Mouse (Mus musculus) layer of hippocampus, adult 9-11 months (tissue): ENCODE results near the gene Glipr1l3.
"Not testable (repeated sequence)": the region's sequence is repeated elsewhere in the genome, so short reads cannot be mapped to it uniquely, and the experiment has no call there.

Experiments
- DNase-seq: peaks from one replicate; pipeline ENCODE4 v3.0.0; 2022

The Glipr1l3 gene

DNA sequence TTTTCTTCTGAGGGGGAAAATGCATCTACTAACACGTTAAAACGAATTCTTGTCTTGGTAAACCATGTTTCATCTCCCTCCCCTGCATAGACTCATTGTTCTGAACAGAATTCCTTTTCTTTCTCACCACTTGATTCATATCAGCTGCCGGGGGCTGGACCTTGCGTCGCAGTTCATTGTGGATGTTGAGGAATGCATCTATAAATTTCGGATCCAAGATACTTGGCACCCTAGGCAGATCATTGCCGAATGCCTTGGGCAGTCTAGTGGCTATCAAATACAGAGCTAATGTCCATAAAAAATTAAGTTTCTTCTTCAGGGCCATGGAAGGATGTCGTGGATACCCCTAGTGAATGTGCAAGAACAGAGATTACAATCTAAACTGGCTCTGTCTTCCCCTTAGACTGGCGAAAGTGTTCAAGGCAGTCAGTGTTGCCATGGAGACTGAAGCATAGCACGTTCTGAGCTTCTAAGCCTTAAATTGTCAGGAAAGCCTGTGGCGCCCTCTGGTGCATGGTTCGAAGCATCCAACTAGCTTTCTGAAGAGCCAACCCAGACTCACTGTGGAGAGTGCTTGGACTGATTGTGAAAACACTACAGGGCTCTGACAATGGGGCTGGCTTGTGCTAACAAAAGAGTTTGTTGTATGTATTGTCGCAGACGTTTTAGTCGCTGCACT is at the start of gene Glipr1l3:
TSS of gene Glipr1l3 (minus strand) at position 446 of the 679 bp plus-strand sequence.
- DNase-seq = peak; percentile 91

- DNase-seq = peak; percentile 38
Measured at GRCm38 (mm10) chr10:112203463-112203862, 43.3 kb upstream of the Glipr1l3 start.

DNA sequence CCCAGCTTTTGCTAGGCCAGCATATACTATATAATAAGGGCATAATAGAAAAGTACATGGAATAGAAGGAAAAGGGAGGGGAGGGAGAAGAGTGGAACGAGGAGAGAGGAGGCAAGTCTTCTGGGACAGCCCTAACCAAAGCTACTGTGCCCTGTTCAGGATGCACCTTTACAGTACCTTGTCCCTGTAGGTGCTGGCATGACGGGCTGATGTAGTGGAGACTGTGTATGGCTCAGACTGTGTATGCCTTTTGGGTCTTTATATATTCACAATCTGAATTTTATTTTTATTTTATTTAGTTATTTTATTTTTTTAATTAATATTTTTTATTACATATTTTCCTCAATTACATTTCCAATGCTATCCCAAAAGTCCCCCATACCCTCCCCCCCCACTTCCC is 33.8 kb upstream of the Glipr1l3 start:
- not testable (repeated sequence) for DNase-seq

DNA sequence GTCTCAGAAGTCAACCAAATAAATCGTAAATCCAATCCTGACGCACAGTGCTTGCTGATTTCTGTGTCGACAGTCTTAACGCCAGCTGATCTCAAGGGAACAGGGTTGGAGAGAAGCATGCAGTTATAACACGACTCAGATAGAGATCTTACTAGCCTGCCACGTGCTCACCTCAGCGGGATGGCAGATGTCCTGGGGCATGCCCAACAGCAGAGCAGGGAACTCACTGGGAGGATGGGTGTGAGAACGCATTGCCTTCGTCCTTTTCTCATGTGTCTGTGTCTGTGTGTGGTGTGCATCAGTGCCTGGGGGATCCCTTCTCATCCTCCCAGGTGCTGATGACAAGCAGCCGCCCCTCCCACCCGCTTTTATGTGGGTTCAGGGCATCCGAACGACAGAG is 16.9 kb upstream of the Glipr1l3 start:
- not testable (repeated sequence) for DNase-seq

GRCm38 (mm10) chr10:112163168-112163766 is 3.1 kb upstream of the Glipr1l3 start, which contains the start of gene Caps2:
TSS of gene Caps2 (plus strand) at chr10:112163621.
- DNase-seq = no peak

GRCm38 (mm10) chr10:112139834-112140233 is 20.3 kb downstream of the Glipr1l3 start:
- DNase-seq = no peak

DNA sequence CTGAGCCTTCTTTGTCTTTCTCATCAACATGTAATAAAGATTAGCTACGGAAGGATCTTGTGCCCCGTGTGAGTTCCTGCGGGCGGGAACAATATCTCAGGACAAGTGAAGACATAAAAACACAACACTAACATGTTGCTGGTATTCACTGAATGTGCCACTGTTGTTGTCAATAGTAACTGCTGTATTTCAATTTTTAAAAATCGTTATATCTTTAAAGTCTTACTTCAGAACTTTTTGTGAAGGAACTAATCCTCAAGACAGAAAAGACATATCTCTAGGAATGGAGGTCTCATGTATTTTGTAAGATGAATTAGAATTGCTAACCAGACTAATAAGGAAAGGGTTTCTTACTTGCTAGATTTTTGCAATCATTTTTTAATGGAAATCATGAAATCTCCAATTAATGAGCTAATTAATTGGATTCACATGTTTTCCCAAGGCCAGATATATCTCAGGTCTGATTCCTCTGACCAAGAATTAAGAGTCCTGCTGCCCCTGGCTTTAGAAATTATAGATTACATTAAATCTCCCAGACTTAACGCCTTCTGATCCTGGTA is 21.2 kb downstream of the Glipr1l3 start:
- DNase-seq = no peak

DNA sequence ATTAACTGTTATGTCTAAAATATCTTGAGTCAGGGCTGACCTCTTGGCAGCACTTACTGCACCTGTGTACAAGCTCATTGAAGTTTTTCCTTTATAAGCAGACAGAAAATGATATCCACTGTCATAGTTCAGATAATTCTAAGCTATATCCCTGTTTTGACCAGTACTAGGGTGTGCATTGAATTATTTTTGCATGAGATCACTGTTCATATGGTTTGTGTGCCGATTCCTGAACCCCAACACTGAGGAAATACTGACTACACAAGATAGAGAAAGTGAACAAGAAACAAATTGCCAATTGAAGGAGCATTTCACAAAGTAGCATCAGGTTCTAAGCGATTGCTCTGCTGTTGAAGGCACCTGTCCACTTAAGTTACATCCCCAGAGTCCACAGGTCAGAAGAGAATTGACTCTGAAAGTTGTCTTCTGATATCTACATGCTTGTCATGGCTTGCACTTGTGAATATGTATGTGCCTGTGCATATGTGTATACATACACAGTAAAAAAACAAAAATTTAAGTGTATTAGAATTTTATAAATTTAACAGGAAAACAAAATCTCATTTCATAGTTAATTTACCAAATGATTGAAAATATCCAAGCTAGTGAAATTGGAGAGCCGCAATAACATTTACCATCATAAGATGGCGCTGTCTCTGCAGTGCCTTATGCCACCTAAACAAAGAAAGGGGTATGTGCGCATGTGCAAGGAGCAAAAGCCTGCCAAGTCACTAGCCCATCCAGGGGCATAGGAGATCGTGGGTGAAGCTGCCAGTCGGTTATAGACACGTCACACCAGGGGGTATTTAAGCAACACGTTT is 21.9 kb downstream of the Glipr1l3 start:
- peak; percentile 73 for DNase-seq

GRCm38 (mm10) chr10:112132194-112132593 is 27.9 kb downstream of the Glipr1l3 start:
- DNase-seq = no peak

GRCm38 (mm10) chr10:112127682-112128230 is 32.4 kb downstream of the Glipr1l3 start:
- not testable (repeated sequence) for DNase-seq

DNA sequence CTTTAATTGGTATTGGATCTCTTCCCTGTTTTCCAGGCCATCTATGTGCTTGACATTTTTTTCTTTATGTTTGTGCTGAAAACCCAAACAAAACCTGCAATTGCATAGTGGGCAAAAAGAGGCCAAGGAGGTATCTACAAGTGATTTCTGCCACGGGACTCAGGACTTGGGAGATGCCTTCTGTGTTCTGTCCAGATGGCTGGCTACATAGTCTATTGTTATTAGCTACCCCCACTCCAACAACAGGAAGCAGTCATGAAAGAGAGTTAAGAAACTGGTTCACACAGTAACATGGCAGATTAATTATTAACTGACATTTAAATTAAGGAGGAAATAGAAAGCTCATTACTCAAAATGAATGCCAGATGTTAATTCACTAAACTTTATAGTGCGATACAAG is 35.0 kb downstream of the Glipr1l3 start:
- DNase-seq = not testable (repeated sequence)

- no peak for DNase-seq
Measured at GRCm38 (mm10) chr10:112110401-112110800, 49.7 kb downstream of the Glipr1l3 start.

- DNase-seq = peak; percentile 10
Measured at GRCm38 (mm10) chr10:112105785-112106184, 54.3 kb downstream of the Glipr1l3 start.
